Mouse (Mus musculus): ENCODE data around the gene Cldn34b3. TPM values are rescaled to one million over a fixed set of nuclear protein-coding genes. Genes with fewer than 3 reads are reported as not detected.

The Cldn34b3 gene
- total RNA-seq (2023), result not detected

GRCm38 (mm10) chrX:76264004-76264403, at the start of gene Cldn34b3:
TSS of gene Cldn34b3 (plus strand) at chrX:76264304.

Other genes with a start within 250 kb of the Cldn34b3 start
- not detected for gene Cldn34b4, start 129.0 kb downstream of the Cldn34b3 start, total RNA-seq (2023)

Measured in monocyte, adult 59 days (primary cell).